Mouse (Mus musculus) layer of hippocampus, adult 11-12 months (tissue): ENCODE results near the gene Crybg1.
"Not testable (repeated sequence)": the region's sequence is repeated elsewhere in the genome, so short reads cannot be mapped to it uniquely, and the experiment has no call there.

ENCODE experiments used
- DNase-seq: peaks from one replicate; pipeline ENCODE4 v3.0.0; 2022; ENCODE audit warnings: low spot score

The Crybg1 gene

DNA sequence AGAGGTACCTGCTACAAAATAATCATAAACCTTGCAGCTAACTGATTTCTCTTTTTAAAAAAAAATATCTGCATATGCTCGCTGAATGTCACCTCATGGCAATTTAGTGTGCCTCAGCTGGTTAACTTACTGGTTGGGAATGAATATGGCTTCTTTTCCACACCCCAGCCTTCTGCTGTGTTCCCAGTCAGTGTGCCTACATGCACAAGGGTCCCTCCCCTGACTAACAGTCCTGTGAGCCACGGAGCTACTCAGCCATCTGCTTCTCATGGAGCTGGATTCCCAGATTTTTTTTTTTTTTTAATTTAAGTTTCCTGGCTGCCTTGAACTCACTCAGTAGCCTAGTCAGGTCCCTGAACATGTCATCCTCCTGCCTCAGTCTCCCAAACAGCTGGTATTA is 183.7 kb downstream of the Crybg1 start:
- peak; percentile 51 for DNase-seq

DNA sequence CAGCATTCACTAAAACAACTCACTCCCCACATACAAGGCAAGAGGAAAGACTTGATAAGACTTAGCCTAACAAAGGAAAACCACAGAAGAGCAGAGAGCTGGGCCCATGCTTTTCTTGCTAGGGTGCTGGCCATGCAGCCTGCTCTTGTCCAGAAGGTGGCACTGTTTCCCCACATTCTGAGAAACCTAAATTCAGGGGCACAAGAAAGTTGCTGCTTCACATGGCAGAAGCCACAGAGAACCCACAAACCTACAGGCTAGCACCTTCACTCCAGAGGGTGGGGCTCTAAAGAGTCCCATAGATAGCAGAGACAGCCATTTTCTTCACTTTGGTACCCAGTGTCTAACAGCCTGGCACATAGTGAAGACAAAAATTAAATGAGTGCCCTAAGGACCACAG is 194.7 kb downstream of the Crybg1 start:
- DNase-seq: peak; percentile 47

- DNase-seq: no peak
Measured at GRCm38 (mm10) chr10:43945435-43945834, 203.2 kb downstream of the Crybg1 start.

GRCm38 (mm10) chr10:43943736-43944135 is 204.9 kb downstream of the Crybg1 start:
- no peak for DNase-seq

- DNase-seq: no peak
Measured at GRCm38 (mm10) chr10:43939136-43939662, 209.5 kb downstream of the Crybg1 start.

- no peak for DNase-seq
Measured at GRCm38 (mm10) chr10:43928596-43928995, 220.1 kb downstream of the Crybg1 start.

DNA sequence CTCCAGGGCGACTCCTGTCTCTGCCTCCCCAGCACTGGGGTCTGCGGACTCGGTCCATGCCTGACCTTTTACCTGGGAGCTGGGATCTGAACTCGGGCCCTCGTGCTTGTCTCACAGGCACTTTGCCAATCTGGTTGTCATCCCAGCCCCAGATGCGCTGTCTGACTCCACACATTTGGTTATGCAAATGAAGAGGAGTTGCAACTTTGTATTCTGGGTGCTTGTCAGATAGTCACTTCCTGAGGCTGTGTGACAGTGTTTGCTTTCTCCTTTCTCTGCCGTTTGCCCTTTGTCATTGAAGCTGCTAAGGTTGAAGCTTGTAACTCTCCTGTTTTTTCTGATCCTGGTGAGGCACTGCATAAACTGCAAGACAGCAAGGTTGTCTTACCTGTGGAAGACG is 220.9 kb downstream of the Crybg1 start:
- DNase-seq: no peak

DNA sequence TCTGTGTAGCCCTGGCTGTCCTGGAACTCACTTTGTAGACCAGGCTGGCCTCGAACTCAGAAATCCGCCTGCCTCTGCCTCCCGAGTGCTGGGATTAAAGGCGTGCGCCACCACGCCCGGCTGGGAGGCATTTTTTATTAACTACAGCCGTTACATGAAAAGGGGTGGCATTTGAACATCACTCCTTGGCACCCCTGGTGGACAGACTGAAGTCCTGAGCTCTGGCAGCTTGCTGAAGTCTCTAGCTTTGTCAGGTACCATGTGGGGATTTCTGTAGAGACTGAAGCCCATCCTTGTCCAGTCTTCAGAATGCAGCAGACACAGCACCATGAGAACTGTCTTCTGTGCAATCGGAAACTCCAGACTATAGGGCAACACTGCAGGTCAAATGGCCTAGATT is 222.9 kb downstream of the Crybg1 start:
- not testable (repeated sequence) for DNase-seq

DNA sequence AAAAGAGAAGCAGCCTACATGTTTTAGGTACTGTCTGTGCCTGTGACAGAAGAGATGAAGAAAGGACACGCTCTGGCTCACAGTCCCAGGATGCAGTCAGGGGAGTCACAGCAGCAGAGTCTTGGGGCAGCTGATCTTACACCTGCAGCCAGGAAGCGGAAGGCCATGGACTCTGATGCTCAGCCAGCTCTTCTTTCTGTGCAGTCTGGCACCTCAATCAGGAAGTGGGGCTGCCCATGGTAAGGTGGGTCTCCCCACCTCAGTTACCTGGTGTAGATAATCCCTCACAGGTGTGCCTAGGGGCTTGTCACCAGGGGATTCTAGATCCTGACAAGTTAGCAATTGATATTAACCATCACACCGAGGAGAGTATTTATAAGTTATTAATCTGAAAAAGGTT is 225.6 kb downstream of the Crybg1 start:
- no peak for DNase-seq

DNA sequence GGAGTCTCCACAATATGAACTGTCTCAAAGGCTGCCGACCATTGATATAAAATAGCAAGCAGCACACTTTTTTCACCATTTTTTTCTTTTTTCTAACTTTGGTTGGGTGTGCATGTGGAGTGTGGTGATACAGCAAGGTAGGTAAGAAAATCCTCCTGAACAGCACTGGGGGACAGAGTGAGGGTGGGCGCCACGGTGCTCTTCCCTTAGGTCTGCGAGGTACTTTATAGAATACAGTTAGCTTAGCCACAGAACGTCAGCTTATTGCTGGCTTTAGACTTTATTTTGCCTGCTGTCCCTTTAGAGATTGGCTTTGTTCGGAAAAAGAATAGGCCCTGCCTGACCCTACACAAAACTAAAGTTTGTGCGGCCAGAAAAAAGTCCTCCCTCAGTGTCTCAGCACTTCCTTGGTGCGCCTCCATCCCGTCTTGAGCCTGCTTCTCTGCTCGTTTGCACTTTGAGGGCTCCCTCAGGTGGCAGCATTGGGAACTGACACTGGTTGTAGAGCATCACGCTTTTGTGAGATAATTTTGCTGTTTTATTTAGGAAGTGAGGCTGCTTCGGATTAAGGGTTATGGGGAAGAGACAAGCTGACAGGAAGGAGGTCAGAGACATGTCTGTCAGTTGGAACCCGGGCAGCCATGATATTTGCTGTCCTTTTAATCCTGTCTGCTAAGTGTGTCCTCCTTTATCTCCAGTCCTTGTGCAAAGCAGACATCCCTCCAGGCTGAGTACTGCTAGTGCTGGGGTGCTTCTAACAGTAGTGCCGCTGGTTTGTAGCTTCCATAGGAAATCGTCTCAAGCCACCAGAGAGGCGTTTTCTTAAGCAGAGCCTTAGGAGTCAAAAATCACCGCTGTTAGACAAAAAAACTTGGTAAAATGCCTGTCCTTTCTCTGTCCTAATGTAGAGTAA is 229.7 kb downstream of the Crybg1 start:
- DNase-seq: peak; percentile 78

DNA sequence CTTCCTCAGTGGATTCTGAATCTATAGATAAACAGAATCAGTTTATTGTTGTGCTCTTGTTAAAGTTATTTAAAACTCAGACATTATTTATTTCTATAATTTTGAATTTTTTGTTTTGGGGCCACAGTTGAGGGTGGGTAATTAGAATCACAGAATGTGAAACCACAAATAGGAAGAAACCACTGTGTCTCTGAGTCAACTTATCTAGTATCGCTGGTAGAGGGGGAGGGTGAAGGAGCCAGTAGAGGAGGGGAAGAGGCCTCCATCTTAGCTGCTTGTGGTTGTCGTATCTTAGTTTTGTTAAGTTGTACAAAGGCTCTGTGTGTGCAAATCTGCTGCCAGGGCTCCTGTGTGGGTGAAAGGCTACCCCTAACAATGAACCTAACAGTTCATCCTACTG is 231.9 kb downstream of the Crybg1 start:
- no peak for DNase-seq

GRCm38 (mm10) chr10:43916181-43916580 is 232.5 kb downstream of the Crybg1 start:
- no peak for DNase-seq

DNA sequence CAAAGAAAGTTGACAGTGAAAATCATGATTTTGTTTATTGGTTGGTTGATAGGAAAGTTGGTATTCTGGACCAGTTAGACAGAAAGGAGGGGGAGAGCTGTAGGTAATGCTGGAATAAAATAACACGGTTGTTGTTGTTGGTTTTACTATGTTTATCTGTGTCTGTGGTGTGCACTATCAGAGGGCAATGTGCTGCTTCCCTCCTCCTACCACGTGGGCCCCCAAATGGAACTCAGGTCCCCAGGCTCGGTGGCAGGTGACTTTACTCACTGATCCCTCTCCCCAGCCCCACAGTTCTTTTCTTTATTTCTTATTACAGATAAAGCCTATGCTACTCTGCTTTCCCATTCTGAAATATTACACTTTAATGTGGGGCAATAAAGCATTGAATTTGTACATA is 236.4 kb downstream of the Crybg1 start:
- no peak for DNase-seq

DNA sequence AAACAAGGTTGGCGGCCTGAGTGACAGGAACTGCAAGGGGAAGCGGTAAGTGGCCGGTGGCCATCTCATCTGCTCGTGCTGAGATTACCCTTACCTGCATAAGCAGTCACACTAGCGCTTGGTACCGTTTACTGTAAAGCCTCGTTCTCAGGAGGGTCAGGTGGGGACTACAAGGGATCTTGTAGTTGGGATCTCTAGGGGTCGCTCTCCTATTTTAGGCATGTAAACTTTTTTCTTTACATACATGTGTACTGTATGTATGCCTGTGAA is 237.8 kb downstream of the Crybg1 start:
- DNase-seq: no peak

GRCm38 (mm10) chr10:43910032-43910872 is 238.4 kb downstream of the Crybg1 start:
- no peak for DNase-seq

DNA sequence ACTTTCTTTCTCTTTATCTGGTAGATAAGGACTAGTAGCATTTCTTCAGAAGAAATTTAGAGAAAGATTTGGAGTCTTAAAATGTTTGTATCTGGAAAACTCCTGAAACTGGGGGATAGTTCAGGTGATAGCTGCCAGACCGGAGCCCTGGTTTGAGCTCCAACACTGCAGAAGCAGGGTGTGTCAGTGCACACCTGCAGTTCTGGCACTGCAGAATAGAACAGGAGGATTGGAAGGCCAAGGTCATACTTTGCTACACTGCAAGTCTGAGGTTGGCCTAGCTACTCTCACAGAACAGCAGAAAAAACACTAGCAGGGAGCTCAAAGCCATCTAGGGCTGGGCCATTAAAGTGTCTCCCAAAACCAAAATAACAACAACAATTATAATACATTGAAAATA is 244.1 kb downstream of the Crybg1 start:
- no peak for DNase-seq

GRCm38 (mm10) chr10:43901578-43902194 is 247.0 kb downstream of the Crybg1 start, which contains the start of the genes Qrsl1 and Rtn4ip1:
Gene Qrsl1 (minus strand): TSS chr10:43901745.
Gene Rtn4ip1 (plus strand): TSS chr10:43901807.
- peak; percentile 94 for DNase-seq

DNA sequence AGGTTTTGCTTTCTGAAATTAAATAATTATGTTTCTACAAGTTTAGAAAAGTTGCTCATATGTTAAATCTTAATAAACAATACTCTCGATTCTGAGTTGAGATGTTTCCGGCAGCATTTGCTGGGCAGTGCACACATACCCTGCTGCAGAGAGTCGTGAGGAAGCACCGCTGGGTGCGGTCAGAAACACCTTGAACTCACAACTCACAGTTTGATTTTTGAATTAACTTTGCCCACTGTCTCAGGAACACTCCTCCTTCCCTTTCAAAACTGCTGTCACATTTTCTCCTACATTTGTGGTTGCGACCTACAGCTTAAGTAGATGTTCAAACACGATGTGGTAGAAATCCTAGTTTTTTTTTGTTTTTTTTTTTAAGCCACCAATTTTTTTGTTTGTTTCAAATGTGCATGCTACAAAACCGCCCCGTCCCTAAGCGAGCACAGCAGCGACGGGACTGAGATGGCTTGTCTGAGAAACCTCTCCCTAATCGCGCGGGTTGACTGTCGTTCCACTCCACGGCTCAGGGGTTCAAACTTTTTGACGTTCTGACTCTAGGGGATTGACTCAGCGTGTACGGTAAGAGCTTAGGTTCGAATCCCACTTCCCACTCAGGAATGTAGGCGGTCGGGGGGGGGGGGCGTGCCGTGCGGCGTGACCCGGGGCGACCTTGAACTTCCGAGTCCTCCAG is 247.6 kb downstream of the Crybg1 start:
- no peak for DNase-seq
